Mouse (Mus musculus) myocyte (in vitro differentiated cells): ENCODE measurements around the gene Vinac1. TPM values are rescaled to one million over a fixed set of nuclear protein-coding genes. Genes with fewer than 3 reads are reported as not detected.

Source experiments
- H3K27me3 ChIP-seq: one replicate; pipeline ENCODE4 v1.6.1; 2011; ENCODE audit not compliant: control insufficient read depth, insufficient read depth, insufficient read length
- H3K36me3 ChIP-seq: one replicate; pipeline ENCODE4 v1.6.1; 2011; ENCODE audit not compliant: control insufficient read depth, insufficient read depth
- H3K4me2 ChIP-seq: one replicate; pipeline ENCODE4 v1.6.1; 2011; ENCODE audit warnings: low read depth, control low read depth
- H3K4me3 ChIP-seq: one replicate; pipeline ENCODE4 v1.5.1; 2011; ENCODE audit warnings: mild to moderate bottlenecking, control low read depth, moderate library complexity
- H3K79me2 ChIP-seq: one replicate; pipeline ENCODE4 v1.6.1; 2011; ENCODE audit not compliant: control insufficient read depth, insufficient read depth
- H3ac ChIP-seq: one replicate; pipeline ENCODE4 v1.6.1; 2011; ENCODE audit not compliant: control insufficient read depth, insufficient read length
- CEBPB ChIP-seq: IDR thresholded peaks from 2 replicates; pipeline ENCODE4 v1.6.1; 2011; ENCODE audit warnings: mild to moderate bottlenecking, moderate library complexity; ENCODE audit not compliant: poor library complexity, insufficient read depth, severe bottlenecking
- E2F4 ChIP-seq: IDR thresholded peaks from one replicate; pipeline ENCODE4 v1.6.1; 2011; ENCODE audit warnings: mild to moderate bottlenecking, control low read depth, moderate library complexity; ENCODE audit not compliant: insufficient read depth
- MAX ChIP-seq: IDR thresholded peaks from one replicate; pipeline ENCODE4 v1.6.1; 2011; ENCODE audit warnings: low read depth, mild to moderate bottlenecking, control low read depth
- MYOD1 ChIP-seq, 3 experiments: IDR thresholded peaks; one replicate each; pipeline ENCODE4 v1.6.1; 2011; ENCODE audit warnings: control low read depth in 2 of 3, low read depth in 2 of 3, mild to moderate bottlenecking in 2 of 3, moderate library complexity in 1 of 3; ENCODE audit not compliant: insufficient read length in 2 of 3, control insufficient read depth in 1 of 3
- MYOG ChIP-seq, 3 experiments: IDR thresholded peaks; one replicate each; pipeline ENCODE4 v1.6.1; 2011; ENCODE audit warnings: control low read depth in 2 of 3, low read depth in 2 of 3, mild to moderate bottlenecking in 2 of 3; ENCODE audit not compliant: insufficient read length in 2 of 3, control insufficient read depth in 1 of 3, insufficient read depth in 1 of 3
- POLR2A ChIP-seq: IDR thresholded peaks from one replicate; pipeline ENCODE4 v1.6.1; 2011; ENCODE audit warnings: low read depth, mild to moderate bottlenecking, control low read depth, moderate library complexity; ENCODE audit not compliant: insufficient read length
- POLR2AphosphoS2 ChIP-seq: IDR thresholded peaks from one replicate; pipeline ENCODE4 v1.6.1; 2011; ENCODE audit warnings: low read depth, control low read depth; ENCODE audit not compliant: insufficient read length
- REST ChIP-seq: IDR thresholded peaks from one replicate; pipeline ENCODE4 v1.6.1; 2011; ENCODE audit warnings: mild to moderate bottlenecking, control low read depth, moderate library complexity; ENCODE audit not compliant: insufficient read depth, insufficient read length
- SRF ChIP-seq: IDR thresholded peaks from one replicate; pipeline ENCODE4 v1.6.1; 2011; ENCODE audit warnings: low read depth; ENCODE audit not compliant: control insufficient read depth, insufficient read length
- TCF12 ChIP-seq: IDR thresholded peaks from one replicate; pipeline ENCODE4 v1.6.1; 2011; ENCODE audit warnings: mild to moderate bottlenecking, control low read depth; ENCODE audit not compliant: poor library complexity, insufficient read depth, severe bottlenecking
- TCF3 ChIP-seq: IDR thresholded peaks from one replicate; pipeline ENCODE4 v1.6.1; 2011; ENCODE audit warnings: low read depth, control low read depth; ENCODE audit not compliant: insufficient read length
- USF1 ChIP-seq: IDR thresholded peaks from one replicate; pipeline ENCODE4 v1.6.1; 2011; ENCODE audit warnings: low read depth, mild to moderate bottlenecking, control low read depth, moderate library complexity
- polyA plus RNA-seq: library from polyadenylated mRNA; unstranded; fragments of >200 nt; fragmentation: generic; extraction: Trizol; gene quantifications from one replicate; pipeline ENCODE4 v1.2.1, GENCODE M21; 2012; ENCODE audit warnings: missing spikeins

The Vinac1 gene
- polyA plus RNA-seq, 1 experiment: 0.06 TPM

DNA sequence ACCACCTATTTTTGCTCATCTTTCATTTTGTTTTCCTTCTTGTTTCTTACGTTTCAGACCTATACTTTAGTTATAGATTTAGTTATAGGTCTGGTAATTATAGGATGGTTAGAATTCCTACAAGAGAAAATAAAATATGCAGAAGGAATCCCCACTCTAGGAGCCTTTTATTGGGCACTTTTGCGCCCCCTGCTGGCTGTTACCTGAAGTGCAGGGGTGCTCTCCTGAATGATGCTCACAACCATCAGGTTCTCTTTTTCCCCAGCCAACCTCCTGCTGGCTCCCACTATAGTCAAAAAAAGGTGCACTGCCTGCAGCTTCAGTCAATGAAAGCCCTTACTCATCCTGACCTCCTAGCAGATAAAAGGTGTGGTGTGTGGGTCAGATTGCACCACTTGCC is 37.0 kb upstream of the Vinac1 start:
- no peak overlapping the region for H3K4me2 ChIP-seq
- no peak overlapping the region for H3K4me3 ChIP-seq
- H3K79me2 ChIP-seq: no peaks in the 10 kb centered on the region
- H3K36me3 ChIP-seq: peaks cover 13% of the 10 kb centered on the region
- H3K27me3 ChIP-seq: no peaks in the 10 kb centered on the region
- TF ChIP-seq MYOD1 (IDR thresholded peaks at IDR 0.05; ENCODE audit: control insufficient read depth in 1 of 3, insufficient read length in 2 of 3, low read depth in 2 of 3) (no peak), MAX (no peak), E2F4 (no peak), MYOG (IDR thresholded peaks at IDR 0.05; ENCODE audit: control insufficient read depth in 1 of 3, insufficient read depth in 1 of 3, insufficient read length in 2 of 3, low read depth in 2 of 3) (no peak), TCF12 (no peak), SRF (no peak), TCF3 (no peak), POLR2AphosphoS2 (no peak), CEBPB (no peak), USF1 (no peak), REST (no peak), POLR2A (no peak)
- no peak overlapping the region for H3ac ChIP-seq

DNA sequence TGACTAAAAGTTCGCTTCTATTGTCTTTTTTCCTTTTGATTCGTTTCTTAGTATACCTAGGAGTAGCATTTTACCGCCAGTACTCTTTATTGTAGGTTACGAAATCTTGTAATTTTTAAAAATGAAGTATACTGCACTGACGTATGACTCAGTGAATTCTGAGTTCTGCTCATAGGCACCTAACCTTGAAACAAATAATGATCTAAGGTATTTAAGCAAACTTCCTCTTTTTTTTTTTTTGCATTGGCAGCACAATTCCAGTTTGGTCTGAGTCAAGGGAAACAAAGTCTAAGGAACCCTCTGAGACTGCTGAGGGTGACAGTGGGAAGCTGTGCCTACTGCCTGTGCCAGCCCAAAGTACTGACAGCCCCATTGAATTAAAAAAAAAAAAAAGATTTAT is 35.5 kb upstream of the Vinac1 start:
- H3K4me2 ChIP-seq: no peak overlapping the region
- H3K4me3 ChIP-seq: no peak overlapping the region
- TF ChIP-seq TCF3: no peak
- no peak for TF ChIP-seq MYOG (IDR thresholded peaks at IDR 0.05; ENCODE audit: control insufficient read depth in 1 of 3, insufficient read depth in 1 of 3, insufficient read length in 2 of 3, low read depth in 2 of 3)
- no peak for TF ChIP-seq CEBPB
- TF ChIP-seq REST: no peak
- no peak for TF ChIP-seq SRF
- TF ChIP-seq POLR2A: no peak
- no peak for TF ChIP-seq POLR2AphosphoS2
- TF ChIP-seq E2F4: no peak
- TF ChIP-seq USF1: no peak
- no peak for TF ChIP-seq MAX
- H3K79me2 ChIP-seq: no peaks in the 10 kb centered on the region
- H3ac ChIP-seq: no peak overlapping the region
- peaks cover 15% of the 10 kb centered on the region for H3K36me3 ChIP-seq
- H3K27me3 ChIP-seq: no peaks in the 10 kb centered on the region

DNA sequence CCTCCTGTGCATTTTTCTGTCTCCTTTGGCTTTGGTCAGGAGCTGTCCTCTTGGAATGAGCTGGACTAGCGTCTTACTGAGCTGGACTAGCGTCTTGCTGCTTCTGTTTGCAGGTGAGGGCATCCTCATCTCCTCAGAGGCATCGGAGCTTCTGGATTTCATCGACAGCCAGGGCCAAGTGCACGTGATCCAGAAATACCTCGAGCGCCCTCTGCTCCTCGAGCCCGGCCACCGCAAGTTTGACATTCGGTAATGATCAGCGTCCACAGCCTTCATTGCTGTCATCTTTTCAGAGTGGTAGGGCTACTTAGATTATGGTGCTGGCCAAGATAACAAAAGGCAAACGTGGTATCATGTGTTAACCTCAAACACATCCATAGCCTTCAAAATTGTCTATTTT is 33.1 kb upstream of the Vinac1 start:
- H3K36me3 ChIP-seq: peaks cover 22% of the 10 kb centered on the region
- H3K27me3 ChIP-seq: no peaks in the 10 kb centered on the region
- TF ChIP-seq REST (no peak), POLR2A (no peak), MYOG (IDR thresholded peaks at IDR 0.05; ENCODE audit: control insufficient read depth in 1 of 3, insufficient read depth in 1 of 3, insufficient read length in 2 of 3, low read depth in 2 of 3) (no peak), TCF12 (no peak), MAX (no peak), POLR2AphosphoS2 (no peak), E2F4 (no peak), CEBPB (no peak), SRF (no peak), TCF3 (no peak), USF1 (no peak), MYOD1 (IDR thresholded peaks at IDR 0.05; ENCODE audit: control insufficient read depth in 1 of 3, insufficient read length in 2 of 3, low read depth in 2 of 3) (no peak)

DNA sequence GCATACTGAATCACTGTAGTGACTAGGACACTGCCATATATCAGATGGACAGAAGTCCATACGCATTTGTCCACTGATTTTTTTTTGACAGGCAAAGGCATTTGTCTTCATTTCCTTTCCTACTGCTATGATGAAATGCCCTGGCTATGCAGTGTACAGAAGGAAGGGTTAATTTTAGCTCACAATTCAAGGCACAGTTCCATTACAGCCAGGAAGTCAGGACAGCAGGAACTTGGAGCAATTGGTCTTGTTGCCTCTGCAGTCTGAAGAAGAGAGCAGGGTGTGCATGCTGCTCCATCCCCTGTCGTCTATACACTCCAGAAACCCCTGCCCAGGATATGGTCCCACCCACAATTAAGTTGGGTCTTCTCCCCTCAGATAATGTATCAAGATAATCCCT is 31.2 kb upstream of the Vinac1 start:
- H3K36me3 ChIP-seq: peaks cover 22% of the 10 kb centered on the region
- TF ChIP-seq TCF12: no peak
- TF ChIP-seq MAX: no peak
- no peak for TF ChIP-seq POLR2A
- TF ChIP-seq CEBPB: no peak
- no peak for TF ChIP-seq POLR2AphosphoS2
- no peak for TF ChIP-seq REST
- TF ChIP-seq USF1: no peak
- no peak for TF ChIP-seq TCF3
- TF ChIP-seq E2F4: no peak
- no peak for TF ChIP-seq MYOG (IDR thresholded peaks at IDR 0.05; ENCODE audit: control insufficient read depth in 1 of 3, insufficient read depth in 1 of 3, insufficient read length in 2 of 3, low read depth in 2 of 3)
- no peak for TF ChIP-seq MYOD1 (IDR thresholded peaks at IDR 0.05; ENCODE audit: control insufficient read depth in 1 of 3, insufficient read length in 2 of 3, low read depth in 2 of 3)
- no peak for TF ChIP-seq SRF
- H3ac ChIP-seq: no peak overlapping the region
- no peak overlapping the region for H3K4me2 ChIP-seq
- no peaks in the 10 kb centered on the region for H3K27me3 ChIP-seq
- no peak overlapping the region for H3K4me3 ChIP-seq
- peaks cover 4% of the 10 kb centered on the region for H3K79me2 ChIP-seq

More for the DNA sequence above, 33.1 kb upstream of the Vinac1 start:
- Histone ChIP-seq H3K4me3 (no peak overlapping the region), H3K79me2 (no peaks in the 10 kb centered on the region), H3K4me2 (no peak overlapping the region), H3ac (no peak overlapping the region)

DNA sequence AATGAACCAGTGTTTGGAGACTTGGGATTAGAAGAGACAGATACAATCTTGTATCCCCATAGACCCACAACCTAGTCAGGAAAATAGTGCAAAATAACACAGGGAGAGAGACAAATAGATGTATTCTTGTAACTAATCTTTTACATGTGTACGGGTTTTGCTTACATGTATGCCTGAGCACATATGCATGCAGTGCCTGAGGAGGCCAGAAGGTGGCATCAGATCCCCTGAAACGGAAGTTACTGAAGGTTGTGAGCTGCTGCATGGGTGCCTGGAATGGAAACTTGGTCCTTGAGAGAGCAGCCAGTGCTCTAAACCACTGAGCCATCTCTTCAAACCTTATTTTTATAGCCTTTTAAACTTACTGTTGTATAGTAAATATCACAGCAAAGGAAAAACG is 30.3 kb upstream of the Vinac1 start:
- H3ac ChIP-seq: no peak overlapping the region
- H3K27me3 ChIP-seq: no peaks in the 10 kb centered on the region
- peaks cover 12% of the 10 kb centered on the region for H3K79me2 ChIP-seq
- no peak overlapping the region for H3K4me2 ChIP-seq
- H3K4me3 ChIP-seq: no peak overlapping the region
- TF ChIP-seq MYOD1 (IDR thresholded peaks at IDR 0.05; ENCODE audit: control insufficient read depth in 1 of 3, insufficient read length in 2 of 3, low read depth in 2 of 3): no peak
- H3K36me3 ChIP-seq: peaks cover 22% of the 10 kb centered on the region
